Mouse (Mus musculus): ENCODE measurements around the gene Olfr1031.
"Not testable (repeated sequence)": the region's sequence is repeated elsewhere in the genome, so short reads cannot be mapped to it uniquely, and the experiment has no call there.

The Olfr1031 gene

GRCm38 (mm10) chr2:85990004-85990403 is at the start of gene Olfr1031:
TSS of gene Olfr1031 (plus strand) at chr2:85990304.
- no peak for DNase-seq

GRCm38 (mm10) chr2:85950137-85950536 is 40.0 kb upstream of the Olfr1031 start, which contains the start of gene Olfr1028:
TSS of gene Olfr1028 (plus strand) at chr2:85950437.
- no peak for DNase-seq

- no peak for DNase-seq
These were observed 16.5 kb upstream of the Olfr1031 start, which contains the start of gene Olfr1029 for GRCm38 (mm10) chr2:85973595-85973994. TSS of gene Olfr1029 (plus strand) at chr2:85973895.

GRCm38 (mm10) chr2:85978976-85979375 is 11.1 kb upstream of the Olfr1031 start, which contains the start of gene Olfr1030:
TSS of gene Olfr1030 (plus strand) at chr2:85979276.
- DNase-seq = no peak

- DNase-seq = no peak
These were observed 15.1 kb downstream of the Olfr1031 start, which contains the start of gene Olfr1032 for GRCm38 (mm10) chr2:86005240-86005639. TSS of gene Olfr1032 (plus strand) at chr2:86005540.

- DNase-seq = not testable (repeated sequence)
These were observed 30.3 kb downstream of the Olfr1031 start, which contains the start of gene Olfr1033 for GRCm38 (mm10) chr2:86020406-86020805. TSS of gene Olfr1033 (plus strand) at chr2:86020633.

GRCm38 (mm10) chr2:86021518-86021917 is 31.4 kb downstream of the Olfr1031 start:
- not testable (repeated sequence) for DNase-seq
